Mouse (Mus musculus) midbrain, embryonic 15.5 days (tissue): ENCODE data around the gene Mrps14. TPM values are rescaled to one million over a fixed set of nuclear protein-coding genes. Genes with fewer than 3 reads are reported as not detected.

Experiments used
- ATAC-seq: fragments of 200-750 bp; cut with Nextera tagmentation; replicated peaks from 2 replicates; pipeline ENCODE4 v1.8.0; 2017; ENCODE audit warnings: moderate TSS enrichment
- H3K27ac ChIP-seq: fragments of 300-500 bp; sonication (generic); 2 replicates; pipeline ENCODE4 v1.5.1; 2015; ENCODE audit warnings: mild to moderate bottlenecking, inconsistent platforms
- H3K27me3 ChIP-seq: fragments of 300-500 bp; sonication (generic); replicated peaks from 2 replicates; pipeline ENCODE4 v1.6.1; 2015; ENCODE audit warnings: inconsistent platforms
- H3K36me3 ChIP-seq: fragments of 300-500 bp; sonication (generic); replicated peaks from 2 replicates; pipeline ENCODE4 v1.6.1; 2015; ENCODE audit warnings: inconsistent platforms
- H3K4me1 ChIP-seq: fragments of 300-500 bp; sonication (generic); 2 replicates; pipeline ENCODE4 v1.6.1; 2015; ENCODE audit warnings: inconsistent platforms
- H3K4me2 ChIP-seq: fragments of 300-500 bp; sonication (generic); 2 replicates; pipeline ENCODE4 v1.6.1; 2015; ENCODE audit warnings: inconsistent platforms, mild to moderate bottlenecking, moderate library complexity
- H3K4me3 ChIP-seq: fragments of 300-500 bp; sonication (generic); 2 replicates; pipeline ENCODE4 v1.5.1; 2015; ENCODE audit warnings: mild to moderate bottlenecking, inconsistent platforms
- H3K9ac ChIP-seq: fragments of 300-500 bp; sonication (generic); 2 replicates; pipeline ENCODE4 v1.6.1; 2015; ENCODE audit warnings: mild to moderate bottlenecking, inconsistent platforms
- H3K9me3 ChIP-seq: fragments of 300-500 bp; sonication (generic); 2 replicates; pipeline ENCODE4 v1.6.1; 2016; ENCODE audit warnings: inconsistent platforms
- WGBS: fragments of 180-500 bp; shearing (Covaris S2); methylation state at CpG from one replicate; pipeline ENCODE4 v1.1.7; 2015; ENCODE audit warnings: mixed read lengths; 5-methylcytosine and 5-hydroxymethylcytosine counted together
- polyA plus RNA-seq: library from polyadenylated mRNA; unstranded; fragments of >200 nt; fragmentation: Nextera tagmentation; extraction: Ambion mirVana; gene quantifications from 2 replicates; pipeline ENCODE4 v1.2.1, GENCODE M21; 2015

Mrps14 gene
- polyA plus RNA-seq: 113 and 126 TPM in 2 replicates

- H3K4me2 ChIP-seq: peak within 1 kb of the TSS; percentile 90
- ATAC-seq: peak; percentile 100
- H3K4me1 ChIP-seq: peaks cover 14% of the 10 kb centered on the region
- 6% methylated on average over 31 of the region's 31 CpGs for WGBS
- peak within 1 kb of the TSS; percentile 95 for H3K4me3 ChIP-seq
- H3K9me3 ChIP-seq: no peaks in the 10 kb centered on the region
- H3K27me3 ChIP-seq: no peaks in the 10 kb centered on the region
- peaks cover 6% of the 10 kb centered on the region; the same call in 1 of the 2 replicates for H3K36me3 ChIP-seq
- H3K27ac ChIP-seq: peak within 1 kb of the TSS; percentile 85
- H3K9ac ChIP-seq: peak within 1 kb of the TSS; percentile 93
Measured at GRCm38 (mm10) chr1:160194529-160195336, at the start of gene Mrps14. TSS of gene Mrps14 (plus strand) at chr1:160195215.

GRCm38 (mm10) chr1:160145606-160146005, 49.4 kb upstream of the Mrps14 start:
- Histone ChIP-seq H3K9ac (no peak overlapping the region), H3K4me1 (peaks cover 9% of the 10 kb centered on the region), H3K4me2 (no peak overlapping the region), H3K9me3 (no peaks in the 10 kb centered on the region), H3K36me3 (no peaks in the 10 kb centered on the region), H3K27ac (no peak overlapping the region), H3K4me3 (no peak overlapping the region), H3K27me3 (no peaks in the 10 kb centered on the region)
- ATAC-seq: no peak
- 83% methylated on average over 3 of the region's 3 CpGs for WGBS

- Histone ChIP-seq H3K27ac (no peak overlapping the region), H3K36me3 (no peaks in the 10 kb centered on the region), H3K27me3 (no peaks in the 10 kb centered on the region), H3K9me3 (no peaks in the 10 kb centered on the region), H3K4me3 (no peak overlapping the region), H3K4me1 (peaks cover 9% of the 10 kb centered on the region), H3K9ac (no peak overlapping the region), H3K4me2 (no peak overlapping the region)
- no peak for ATAC-seq
- WGBS: 92% methylated on average over 7 of the region's 7 CpGs
Measured at GRCm38 (mm10) chr1:160147274-160147673, 47.7 kb upstream of the Mrps14 start.

GRCm38 (mm10) chr1:160149291-160149906, 45.6 kb upstream of the Mrps14 start:
- H3K9me3 ChIP-seq: no peaks in the 10 kb centered on the region
- H3K27ac ChIP-seq: peak overlapping the region; percentile 50
- H3K4me2 ChIP-seq: no peak overlapping the region
- H3K27me3 ChIP-seq: no peaks in the 10 kb centered on the region
- no peak overlapping the region; the same call in 1 of the 2 replicates for H3K9ac ChIP-seq
- peaks cover 9% of the 10 kb centered on the region for H3K4me1 ChIP-seq
- peak; percentile 86 for ATAC-seq
- H3K4me3 ChIP-seq: no peak overlapping the region
- no peaks in the 10 kb centered on the region for H3K36me3 ChIP-seq
- WGBS: 59% methylated on average over 11 of the region's 11 CpGs

- Histone ChIP-seq H3K4me3 (no peak overlapping the region), H3K36me3 (no peaks in the 10 kb centered on the region), H3K27ac (no peak overlapping the region), H3K4me1 (peaks cover 9% of the 10 kb centered on the region), H3K27me3 (no peaks in the 10 kb centered on the region), H3K9me3 (no peaks in the 10 kb centered on the region), H3K9ac (no peak overlapping the region), H3K4me2 (no peak overlapping the region)
- ATAC-seq: no peak
- 74% methylated on average over 3 of the region's 3 CpGs for WGBS
Measured at GRCm38 (mm10) chr1:160150726-160151125, 44.3 kb upstream of the Mrps14 start.

GRCm38 (mm10) chr1:160153480-160153879, 41.5 kb upstream of the Mrps14 start, which contains the start of gene Tnn:
TSS of gene Tnn (minus strand) at chr1:160153580.
- WGBS: 73% methylated on average over 8 of the region's 8 CpGs
- Histone ChIP-seq H3K4me1 (peaks cover 9% of the 10 kb centered on the region), H3K4me2 (no peak within 1 kb of the TSS), H3K9me3 (no peaks in the 10 kb centered on the region), H3K27ac (no peak within 1 kb of the TSS), H3K36me3 (no peaks in the 10 kb centered on the region), H3K9ac (no peak within 1 kb of the TSS), H3K4me3 (no peak within 1 kb of the TSS), H3K27me3 (no peaks in the 10 kb centered on the region)
- no peak for ATAC-seq

GRCm38 (mm10) chr1:160158190-160158589, 36.8 kb upstream of the Mrps14 start:
- WGBS: 79% methylated on average over 2 of the region's 2 CpGs
- H3K27ac ChIP-seq: no peak overlapping the region
- no peak overlapping the region for H3K9ac ChIP-seq
- H3K9me3 ChIP-seq: no peaks in the 10 kb centered on the region
- no peaks in the 10 kb centered on the region for H3K4me1 ChIP-seq
- no peak overlapping the region for H3K4me3 ChIP-seq
- no peaks in the 10 kb centered on the region for H3K27me3 ChIP-seq
- H3K4me2 ChIP-seq: no peak overlapping the region
- H3K36me3 ChIP-seq: no peaks in the 10 kb centered on the region
- ATAC-seq: no peak

GRCm38 (mm10) chr1:160166600-160166999, 28.4 kb upstream of the Mrps14 start:
- 83% methylated on average over 3 of the region's 5 CpGs for WGBS
- Histone ChIP-seq H3K9me3 (no peaks in the 10 kb centered on the region), H3K36me3 (no peaks in the 10 kb centered on the region), H3K4me2 (no peak overlapping the region), H3K27ac (no peak overlapping the region), H3K9ac (no peak overlapping the region), H3K4me1 (no peaks in the 10 kb centered on the region), H3K4me3 (no peak overlapping the region), H3K27me3 (no peaks in the 10 kb centered on the region)
- ATAC-seq: no peak

- Histone ChIP-seq H3K27ac (no peak overlapping the region), H3K4me1 (no peaks in the 10 kb centered on the region), H3K4me3 (no peak overlapping the region), H3K9me3 (no peaks in the 10 kb centered on the region), H3K4me2 (no peak overlapping the region), H3K36me3 (no peaks in the 10 kb centered on the region), H3K27me3 (no peaks in the 10 kb centered on the region), H3K9ac (no peak overlapping the region)
- WGBS: 63% methylated on average over 8 of the region's 8 CpGs
- no peak for ATAC-seq
Measured at GRCm38 (mm10) chr1:160176903-160177302, 18.1 kb upstream of the Mrps14 start.

GRCm38 (mm10) chr1:160181216-160181615, 13.8 kb upstream of the Mrps14 start:
- Histone ChIP-seq H3K27me3 (no peaks in the 10 kb centered on the region), H3K4me3 (no peak overlapping the region), H3K9ac (no peak overlapping the region), H3K27ac (no peak overlapping the region), H3K9me3 (no peaks in the 10 kb centered on the region), H3K4me1 (no peaks in the 10 kb centered on the region), H3K4me2 (no peak overlapping the region), H3K36me3 (no peaks in the 10 kb centered on the region)
- ATAC-seq: no peak
- WGBS: 78% methylated on average over 4 of the region's 4 CpGs

- 0 out of 2 replicates have a peak overlapping the region, but pooled peaks have one; percentile 13 for H3K4me2 ChIP-seq
- no peaks in the 10 kb centered on the region for H3K27me3 ChIP-seq
- peak; percentile 94 for ATAC-seq
- no peak overlapping the region for H3K27ac ChIP-seq
- H3K4me3 ChIP-seq: no peak overlapping the region
- no peak overlapping the region for H3K9ac ChIP-seq
- no peaks in the 10 kb centered on the region for H3K36me3 ChIP-seq
- no peaks in the 10 kb centered on the region for H3K4me1 ChIP-seq
- H3K9me3 ChIP-seq: no peaks in the 10 kb centered on the region
- 20% methylated on average over 5 of the region's 5 CpGs for WGBS
Measured at GRCm38 (mm10) chr1:160184506-160184905, 10.5 kb upstream of the Mrps14 start.

GRCm38 (mm10) chr1:160195337-160195663, 285 bp downstream of the Mrps14 start:
- H3K4me3 ChIP-seq: peak overlapping the region; percentile 95
- H3K4me1 ChIP-seq: peaks cover 14% of the 10 kb centered on the region
- peaks cover 6% of the 10 kb centered on the region; the same call in 1 of the 2 replicates for H3K36me3 ChIP-seq
- H3K27ac ChIP-seq: peak overlapping the region; percentile 85
- ATAC-seq: no peak
- no peaks in the 10 kb centered on the region for H3K9me3 ChIP-seq
- peak overlapping the region; percentile 93 for H3K9ac ChIP-seq
- H3K27me3 ChIP-seq: no peaks in the 10 kb centered on the region
- 0% methylated on average over 13 of the region's 13 CpGs for WGBS
- peak overlapping the region; percentile 90 for H3K4me2 ChIP-seq
